Mouse (Mus musculus): Measurements from ENCODE around the gene Spats2.
"Not testable (repeated sequence)": the region's sequence is repeated elsewhere in the genome, so short reads cannot be mapped to it uniquely, and the experiment has no call there.

Gene Spats2

DNA sequence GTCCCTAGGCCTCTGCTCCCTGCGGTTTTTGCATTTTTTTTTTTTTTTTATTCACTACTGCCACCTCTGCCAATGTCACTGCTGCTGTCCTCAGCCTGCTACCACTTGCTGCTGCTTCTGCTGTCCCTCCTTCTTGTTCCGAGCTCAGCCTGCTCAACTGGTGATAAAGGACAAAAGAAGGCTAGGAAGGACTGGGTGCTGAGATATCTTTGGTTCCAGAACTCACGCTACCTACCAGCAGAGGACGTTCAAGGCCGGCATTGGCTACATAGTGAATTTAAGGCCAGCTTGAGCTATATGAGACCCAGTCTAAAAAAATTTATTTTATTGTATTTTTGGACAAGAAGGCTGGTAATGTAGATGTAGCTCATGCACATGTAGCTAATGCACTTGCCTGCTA lies 12.7 kb downstream of the Spats2 start:
- no peak for DNase-seq (ENCODE audit: low spot score)

DNA sequence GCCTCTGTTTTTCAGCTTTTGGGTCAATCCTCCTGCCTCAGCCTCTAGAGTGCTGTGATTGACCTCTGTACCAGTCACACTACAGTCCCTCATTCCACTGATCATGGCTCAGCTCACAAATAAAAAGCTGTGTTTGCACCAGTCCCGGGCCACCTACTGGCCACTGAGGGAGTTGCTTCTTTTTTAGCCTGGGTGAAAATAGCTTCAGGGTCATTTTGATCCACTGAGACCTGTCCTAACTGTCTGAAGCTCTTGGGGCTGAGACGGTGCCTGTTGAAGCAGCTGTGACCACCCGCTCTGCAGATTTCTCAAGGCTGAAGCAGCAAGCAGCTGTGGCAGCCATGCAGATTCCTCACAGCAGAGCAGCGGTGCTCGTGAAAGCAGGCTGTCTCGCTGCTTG lies 14.0 kb downstream of the Spats2 start:
- peak; percentile 55 for DNase-seq (ENCODE audit: low spot score)

- no peak for DNase-seq (ENCODE audit: low spot score)
Measured at GRCm38 (mm10) chr15:99150516-99150915, 24.8 kb downstream of the Spats2 start.

GRCm38 (mm10) chr15:99151324-99151723 lies 25.6 kb downstream of the Spats2 start:
- no peak for DNase-seq (ENCODE audit: low spot score)

- no peak for DNase-seq (ENCODE audit: low spot score)
Measured at GRCm38 (mm10) chr15:99153466-99153865, 27.8 kb downstream of the Spats2 start.

- not testable (repeated sequence) for DNase-seq (ENCODE audit: low spot score)
Measured at GRCm38 (mm10) chr15:99154515-99154914, 28.8 kb downstream of the Spats2 start.

DNA sequence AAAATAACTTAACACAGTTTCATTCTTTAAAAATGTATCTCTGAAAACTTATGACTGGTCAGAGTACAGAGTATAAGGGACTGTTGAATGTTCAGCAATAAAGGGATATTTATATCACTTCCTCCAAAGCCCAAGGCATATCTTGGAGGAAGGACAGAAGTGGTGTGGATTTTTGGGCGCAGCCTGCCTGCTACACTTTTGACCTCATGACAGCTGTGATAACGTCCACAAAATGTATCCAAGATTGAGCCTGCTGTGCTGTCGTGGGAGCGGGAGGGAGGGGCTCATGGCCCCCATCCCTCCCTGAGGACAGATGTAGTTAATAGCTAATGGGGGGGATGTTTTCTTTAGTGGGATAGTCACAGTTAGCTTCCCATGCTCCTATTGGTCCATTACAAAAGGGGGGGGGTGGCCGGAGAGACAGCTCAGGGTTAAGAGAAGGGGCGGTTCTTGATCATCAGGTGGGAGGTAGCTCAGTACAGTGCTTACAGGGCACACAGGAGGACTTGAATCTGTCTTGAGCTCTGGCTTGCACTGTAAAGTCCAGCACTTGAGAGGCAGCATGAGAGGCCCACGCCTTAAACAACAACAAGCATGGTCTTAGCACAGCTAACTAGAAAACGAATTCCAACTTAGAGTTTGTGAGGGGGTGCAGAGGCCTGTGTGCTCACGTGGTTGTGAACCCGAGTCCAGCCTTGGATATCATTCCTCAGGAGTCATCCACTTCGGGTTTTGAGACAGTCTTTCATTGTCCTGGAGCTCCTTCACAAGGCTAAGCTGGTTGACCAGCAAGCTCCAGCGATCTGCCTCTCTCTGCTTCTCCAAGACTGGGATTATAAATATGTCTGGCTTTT lies 38.0 kb downstream of the Spats2 start:
- no peak for DNase-seq (ENCODE audit: low spot score)

- no peak for DNase-seq (ENCODE audit: low spot score)
Measured at GRCm38 (mm10) chr15:99172131-99172530, 46.4 kb downstream of the Spats2 start.

DNA sequence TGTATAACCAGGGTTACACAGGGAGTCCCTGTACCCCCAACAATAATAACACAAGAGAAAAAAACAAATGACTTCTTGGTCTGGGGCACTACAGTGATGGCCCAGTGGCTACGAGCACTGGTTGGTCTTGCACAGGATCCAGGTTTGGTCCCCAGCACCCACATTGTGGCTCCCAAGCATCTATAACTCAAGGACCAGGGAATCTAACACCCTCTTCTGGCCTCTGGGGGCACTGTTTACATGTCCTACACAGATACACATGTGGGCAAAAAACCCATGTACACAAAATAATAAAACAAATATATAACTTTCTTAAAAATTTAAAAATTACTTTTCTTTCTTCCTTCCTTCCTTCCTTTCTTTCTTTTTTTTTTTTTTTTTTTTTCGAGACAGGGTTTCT lies 53.9 kb downstream of the Spats2 start:
- DNase-seq (ENCODE audit: low spot score): no peak

DNA sequence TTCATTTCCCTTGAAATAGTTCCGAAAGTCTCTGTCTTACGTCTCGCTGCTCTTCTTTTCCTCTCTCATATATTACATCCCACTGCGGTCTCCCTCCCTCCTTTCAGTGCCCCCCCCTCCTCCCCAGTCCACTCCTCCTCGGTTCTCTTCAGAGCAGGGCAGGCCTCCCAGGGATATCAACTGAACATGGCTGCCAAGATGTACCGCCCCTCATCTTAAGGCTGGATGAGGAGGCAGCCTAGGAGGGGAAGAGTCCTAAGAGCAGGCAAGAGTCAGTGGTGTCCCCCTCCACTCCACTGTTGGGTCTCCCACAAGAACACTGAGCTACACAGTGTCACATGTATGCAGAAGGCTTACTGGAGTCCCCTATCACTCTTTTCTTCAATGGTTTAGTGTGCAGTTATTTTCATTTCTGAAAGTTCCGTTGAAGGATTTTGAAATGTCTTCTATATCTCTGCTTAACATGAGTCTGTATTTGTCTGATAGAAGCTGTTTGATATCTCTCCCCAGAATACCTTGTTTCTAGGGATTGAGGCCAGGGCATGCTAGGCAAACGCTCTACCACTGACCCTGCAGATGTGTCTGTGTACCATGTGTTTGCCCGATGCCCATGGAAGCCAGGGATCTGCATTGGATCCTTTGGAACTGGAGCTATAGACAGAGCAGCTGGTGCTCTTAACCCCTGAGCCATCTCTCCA lies 58.6 kb downstream of the Spats2 start:
- DNase-seq (ENCODE audit: low spot score): no peak

DNA sequence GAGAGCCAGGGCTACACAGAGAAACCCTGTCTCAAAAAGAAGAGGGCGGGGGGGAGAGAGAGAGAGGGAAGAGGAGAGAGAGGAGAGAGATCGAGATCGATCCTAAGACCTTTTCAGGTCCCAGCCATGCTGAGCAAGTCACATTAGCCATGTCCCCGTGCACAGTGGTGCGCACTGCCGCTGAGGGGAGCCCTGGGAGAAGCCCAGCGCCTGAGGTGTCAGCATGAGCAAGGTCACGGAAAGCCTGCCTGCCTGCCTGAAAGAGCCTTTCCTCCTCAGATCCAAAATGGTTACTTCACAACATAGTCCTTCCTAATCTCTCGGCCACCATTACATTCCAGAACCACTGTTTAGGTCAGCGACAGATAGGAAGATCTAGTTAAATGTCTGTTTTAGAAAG lies 68.6 kb downstream of the Spats2 start:
- no peak for DNase-seq (ENCODE audit: low spot score)

GRCm38 (mm10) chr15:99195043-99195442 lies 69.3 kb downstream of the Spats2 start:
- no peak for DNase-seq (ENCODE audit: low spot score)

DNA sequence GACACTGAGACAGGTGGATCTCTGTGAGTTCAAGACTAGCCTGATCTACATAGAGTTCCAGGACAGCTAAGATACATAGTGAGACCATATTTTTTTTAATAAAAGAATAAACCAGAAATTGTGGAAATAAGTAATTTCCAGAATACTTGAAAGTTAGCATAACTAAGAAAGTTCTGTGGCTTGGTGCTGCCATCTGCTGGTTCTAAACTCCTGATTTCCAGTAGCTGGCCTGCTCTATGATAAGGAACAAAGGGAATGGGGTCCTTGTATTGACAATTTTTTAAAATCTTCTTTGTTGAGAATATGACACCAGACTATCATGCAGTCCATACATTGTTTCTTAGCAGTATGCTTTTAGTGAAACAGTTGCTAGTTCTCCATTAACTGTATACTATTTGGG lies 73.0 kb downstream of the Spats2 start:
- no peak for DNase-seq (ENCODE audit: low spot score)

DNA sequence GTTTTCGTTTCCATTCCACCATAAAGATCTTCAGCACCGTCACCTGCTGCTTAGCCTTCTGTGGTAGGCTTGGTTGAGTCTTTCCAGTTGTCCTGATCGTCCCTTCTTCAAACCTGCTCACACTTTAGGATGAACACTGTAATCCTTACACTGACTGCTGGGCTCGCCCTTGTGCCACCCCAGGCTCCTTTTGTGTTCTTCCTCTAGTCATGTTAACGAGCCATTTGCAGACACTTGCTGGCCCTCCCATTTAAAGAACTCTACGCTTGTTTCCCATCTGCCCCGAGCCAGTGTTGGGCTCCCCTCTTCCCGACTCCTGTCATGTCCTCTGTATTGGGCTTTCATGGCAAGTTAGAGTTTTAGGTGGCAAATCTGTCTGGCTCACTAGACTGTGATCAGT lies 80.2 kb downstream of the Spats2 start:
- no peak for DNase-seq (ENCODE audit: low spot score)

GRCm38 (mm10) chr15:99213183-99213582 lies 87.5 kb downstream of the Spats2 start:
- DNase-seq (ENCODE audit: low spot score): no peak

DNA sequence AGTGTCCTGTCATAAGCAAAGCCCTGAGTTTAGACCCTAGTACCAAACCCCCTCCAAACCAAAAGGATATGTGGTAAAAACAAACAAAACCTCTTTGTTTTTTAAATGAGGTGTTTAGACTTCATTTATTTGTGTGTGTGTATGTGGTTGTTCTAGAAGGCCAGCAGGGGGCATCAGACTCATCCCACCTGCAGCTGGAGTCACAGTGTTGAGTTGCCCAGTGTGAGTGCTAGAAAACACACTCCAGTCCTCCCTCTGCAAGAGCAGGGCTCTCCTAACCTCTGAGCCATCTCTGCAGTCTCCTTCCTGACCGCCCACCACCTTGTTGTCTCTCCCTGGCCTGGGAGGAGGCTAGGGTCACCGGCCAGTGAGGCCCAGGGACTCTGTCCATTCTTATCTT lies 89.2 kb downstream of the Spats2 start:
- DNase-seq (ENCODE audit: low spot score): peak; percentile 35

GRCm38 (mm10) chr15:99215741-99216463 lies 90.2 kb downstream of the Spats2 start:
- peak; percentile 61 for DNase-seq (ENCODE audit: low spot score)

DNA sequence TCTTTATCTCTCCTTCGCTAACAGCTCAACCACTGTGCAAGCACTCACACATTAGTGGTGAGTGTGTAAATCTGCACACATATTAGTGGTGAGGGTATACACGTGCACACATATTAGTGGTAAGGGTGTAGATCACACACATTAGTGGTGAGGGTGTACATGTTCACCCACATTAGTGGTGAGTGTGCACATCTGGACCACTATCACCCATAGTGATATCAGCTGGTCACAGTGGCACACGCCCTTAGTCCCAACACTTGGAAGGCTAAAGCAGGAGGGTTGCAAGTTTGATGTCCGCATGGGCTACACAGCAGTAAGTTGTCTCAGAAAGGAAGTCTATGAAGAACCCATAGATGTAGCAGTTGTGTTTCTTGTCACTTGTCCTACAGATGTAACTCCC lies 91.9 kb downstream of the Spats2 start:
- DNase-seq (ENCODE audit: low spot score): no peak

GRCm38 (mm10) chr15:99221315-99221952 lies 95.7 kb downstream of the Spats2 start:
- no peak for DNase-seq (ENCODE audit: low spot score)

DNA sequence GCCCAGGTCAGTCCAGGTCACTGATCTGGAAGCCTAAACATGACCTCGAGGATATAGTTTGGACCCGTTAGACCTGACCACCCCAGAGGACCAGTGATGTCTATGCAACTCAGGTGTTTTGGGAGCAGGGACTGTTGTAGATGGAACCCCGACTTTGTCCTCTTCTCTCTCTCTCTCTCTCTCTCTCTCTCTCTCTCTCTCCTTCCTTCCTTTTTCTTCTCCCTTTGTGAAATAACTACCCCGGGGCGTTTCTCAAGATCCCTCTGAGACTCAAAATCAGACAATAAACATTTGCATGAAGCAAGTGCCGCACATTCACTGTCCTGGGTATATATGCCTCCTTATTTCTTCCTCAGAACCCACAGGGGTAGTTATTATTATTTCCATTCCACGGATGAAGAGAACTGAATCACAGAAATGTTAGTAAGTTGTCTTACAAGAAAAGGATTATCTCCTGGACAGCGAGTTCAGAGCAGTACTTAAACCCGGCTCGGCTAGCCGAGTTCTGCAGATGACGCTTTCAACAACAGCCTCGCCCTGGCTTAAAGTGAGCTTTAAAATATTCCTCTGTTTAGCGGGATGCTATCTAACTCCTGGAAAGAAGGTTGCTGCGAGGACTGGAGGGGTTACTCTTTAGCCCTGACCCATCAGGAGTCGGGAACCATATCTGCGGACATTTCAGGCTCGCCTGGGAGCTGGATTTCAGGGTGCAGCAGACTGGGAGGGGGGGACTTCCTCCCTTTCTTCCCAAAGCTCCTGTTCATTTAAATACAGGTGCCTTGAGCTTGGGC lies 97.3 kb downstream of the Spats2 start:
- no peak for DNase-seq (ENCODE audit: low spot score)

DNA sequence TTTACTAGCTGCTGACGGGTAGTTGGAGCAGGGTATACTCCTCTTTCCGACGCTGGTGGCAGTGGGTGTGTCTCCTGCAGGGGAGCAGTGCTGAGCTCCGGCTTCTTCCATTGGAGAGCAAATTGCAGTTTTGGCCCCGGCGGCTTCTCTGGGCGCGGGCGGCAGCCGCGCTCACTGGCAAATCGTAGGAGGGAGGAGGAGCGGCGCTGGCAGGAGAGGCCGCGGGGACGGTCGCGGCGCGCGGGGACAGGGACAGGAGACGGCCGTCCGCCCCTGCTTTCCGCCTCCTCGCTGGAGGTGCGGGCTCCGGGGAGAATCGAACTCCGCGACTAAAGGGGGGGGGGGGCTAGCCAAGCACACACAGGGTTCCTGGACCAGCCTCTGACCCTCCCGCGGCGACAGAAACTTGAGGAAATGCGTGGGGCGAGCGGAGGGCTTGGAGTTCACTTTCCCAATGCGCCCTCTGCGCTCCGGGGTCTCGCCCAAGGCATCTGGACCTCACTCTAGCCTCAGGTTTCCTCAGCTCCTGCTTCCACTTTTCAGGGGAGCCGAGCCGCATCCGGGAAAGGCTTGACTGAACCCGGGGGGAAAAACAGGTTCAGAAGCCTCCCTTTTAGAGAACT lies 98.0 kb downstream of the Spats2 start:
- no peak for DNase-seq (ENCODE audit: low spot score)
